Mouse (Mus musculus): ENCODE results near the gene Cbr3. TPM values are rescaled to one million over a fixed set of nuclear protein-coding genes. Genes with fewer than 3 reads are reported as not detected.
"Not testable (repeated sequence)": the region's sequence is repeated elsewhere in the genome, so short reads cannot be mapped to it uniquely, and the experiment has no call there.

The Cbr3 gene
- total RNA-seq (2021) = 10 to 100 TPM; 14.5 to 15.9 TPM

- intact Hi-C loops (cut with DNase I) = loop anchor here (10.0 kb wide), 1 partner anchor 82 kb away; no protein-coding TSS in a partner anchor
- DNase-seq (ENCODE audit: low spot score in 2 of 2) = peak; percentile 73 to 75
Measured at GRCm38 (mm10) chr16:93682689-93683507, at the start of gene Cbr3. Cbr3 (plus strand) TSS chr16:93683215.

DNA sequence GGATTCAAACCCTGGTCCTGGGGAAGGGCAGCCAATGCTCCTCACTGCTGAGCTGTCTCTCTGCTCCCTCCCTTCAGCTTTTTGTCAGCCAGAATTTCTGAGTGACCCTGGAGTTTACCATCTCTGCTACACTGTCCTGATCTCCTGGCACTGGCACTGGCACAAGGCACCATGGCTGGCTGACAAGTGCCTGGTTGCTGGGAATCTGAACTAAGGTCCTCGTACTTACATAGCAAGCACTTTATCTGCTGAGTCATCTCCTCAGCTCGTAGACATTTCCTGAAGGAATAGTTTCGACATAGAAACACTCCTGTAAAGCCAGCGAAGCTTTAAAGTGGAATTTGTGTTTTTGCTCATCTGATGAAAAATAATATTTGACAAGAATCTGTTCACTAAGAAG, 39.0 kb upstream of the Cbr3 start:
- intact Hi-C loops (cut with DNase I) = no loop called here
- no peak for DNase-seq (ENCODE audit: low spot score in 2 of 2)

GRCm38 (mm10) chr16:93648441-93649183, 34.4 kb upstream of the Cbr3 start:
- no peak for DNase-seq (ENCODE audit: low spot score in 2 of 2)
- intact Hi-C loops (cut with DNase I) = no loop called here

DNA sequence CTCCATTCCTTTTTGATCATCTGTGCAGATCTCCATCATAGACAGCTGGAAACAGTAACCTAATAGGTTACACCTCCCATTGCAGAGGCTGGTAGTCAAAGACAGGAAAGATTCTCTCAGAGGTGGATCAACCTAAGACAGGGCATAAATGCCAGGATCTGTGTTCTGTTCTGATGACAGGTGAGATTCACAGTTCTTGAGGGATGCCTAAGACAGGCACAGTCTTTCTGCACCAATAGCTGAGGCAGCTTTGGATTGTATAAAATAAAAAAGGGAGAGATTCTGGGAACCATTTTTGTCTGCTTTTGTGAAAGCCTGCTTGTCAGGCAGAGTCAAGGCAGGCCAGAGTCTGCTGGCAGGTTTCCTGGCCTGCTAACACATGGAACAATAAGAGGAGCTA, 15.0 kb upstream of the Cbr3 start:
- no peak for DNase-seq (ENCODE audit: low spot score in 2 of 2)
- intact Hi-C loops (cut with DNase I) = no loop called here

DNA sequence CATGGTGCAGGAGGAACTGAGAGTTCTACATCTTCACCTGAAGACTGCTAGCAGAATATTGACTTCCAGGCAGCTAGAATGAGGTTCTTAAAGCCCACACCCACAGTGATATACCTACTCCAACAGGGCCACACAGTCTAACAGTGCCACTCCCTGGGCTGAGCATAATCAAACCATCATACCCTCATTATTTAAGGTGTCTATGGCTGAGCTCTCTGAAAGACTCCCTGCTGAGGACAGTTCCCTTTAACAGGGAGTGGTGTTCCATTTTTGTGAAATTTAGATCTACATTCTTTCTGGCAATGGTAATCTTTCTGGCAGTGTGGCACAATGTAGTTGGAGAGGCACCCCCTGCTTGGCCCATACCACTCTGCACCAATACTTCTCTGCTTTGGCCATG, 13.5 kb upstream of the Cbr3 start:
- intact Hi-C loops (cut with DNase I) = no loop called here
- DNase-seq (ENCODE audit: low spot score in 2 of 2) = no peak

- DNase-seq (ENCODE audit: low spot score in 2 of 2); intact Hi-C loops (cut with DNase I): not testable (repeated sequence)
Measured at GRCm38 (mm10) chr16:93670466-93670865, 12.5 kb upstream of the Cbr3 start.

- DNase-seq (ENCODE audit: low spot score in 2 of 2) = no peak
- intact Hi-C loops (cut with DNase I) = no loop called here
Measured at GRCm38 (mm10) chr16:93671064-93671463, 12.0 kb upstream of the Cbr3 start.

GRCm38 (mm10) chr16:93676376-93676775, 6.6 kb upstream of the Cbr3 start:
- no peak for DNase-seq (ENCODE audit: low spot score in 2 of 2)
- intact Hi-C loops (cut with DNase I) = no loop called here

DNA sequence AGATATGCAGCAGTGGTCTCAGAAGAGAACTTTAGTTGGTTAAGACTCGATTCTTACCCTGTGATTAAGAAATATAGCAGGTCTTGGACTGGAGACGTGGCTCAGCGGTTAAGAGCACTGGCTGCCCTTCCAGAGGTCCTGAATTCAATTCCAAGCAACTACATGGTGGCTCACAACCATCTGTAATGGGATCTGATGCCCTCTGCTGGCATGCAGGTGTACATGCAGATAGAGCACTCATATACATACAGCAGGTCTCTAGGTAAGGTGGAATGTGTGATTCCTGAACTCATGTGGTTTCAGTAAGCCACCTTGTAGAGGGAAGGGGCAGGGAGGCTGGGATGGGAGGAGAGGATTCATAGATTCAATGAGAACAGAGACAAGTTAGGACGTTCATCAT, 4.8 kb upstream of the Cbr3 start:
- no peak for DNase-seq (ENCODE audit: low spot score in 2 of 2)
- intact Hi-C loops (cut with DNase I) = no loop called here

DNA sequence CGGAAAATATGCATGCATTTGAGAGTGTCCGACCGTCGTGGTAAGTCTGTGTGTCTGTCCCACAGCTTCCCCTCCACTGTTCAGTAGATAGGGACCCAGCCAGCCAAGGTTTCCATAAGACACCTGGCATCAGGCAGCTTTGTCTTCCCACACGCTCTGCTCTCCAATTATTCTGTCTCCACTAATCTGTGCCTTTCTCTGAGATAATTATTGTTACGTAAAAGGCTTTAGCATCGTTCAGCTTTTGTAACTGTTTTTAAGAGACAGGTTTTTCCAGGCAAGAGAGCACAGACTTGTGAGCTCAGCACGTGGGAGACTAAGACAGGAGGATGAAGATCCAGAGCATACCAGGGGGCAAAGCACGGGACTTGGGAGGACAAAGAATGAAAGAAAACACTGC, 3.9 kb upstream of the Cbr3 start:
- DNase-seq (ENCODE audit: low spot score in 2 of 2) = no peak
- intact Hi-C loops (cut with DNase I) = no loop called here

- intact Hi-C loops (cut with DNase I) = loop anchor here (10.0 kb wide), 1 partner anchor 83 kb away; no protein-coding TSS in a partner anchor
- DNase-seq (ENCODE audit: low spot score in 2 of 2) = no peak
Measured at GRCm38 (mm10) chr16:93682156-93682688, 793 bp upstream of the Cbr3 start.

- peak; percentile 29 to 31 for DNase-seq (ENCODE audit: low spot score in 2 of 2)
- intact Hi-C loops (cut with DNase I) = loop anchor here (10.0 kb wide), 1 partner anchor 81 kb away; no protein-coding TSS in a partner anchor
Measured at GRCm38 (mm10) chr16:93683508-93684236, 657 bp downstream of the Cbr3 start.

GRCm38 (mm10) chr16:93684441-93684840, 1.4 kb downstream of the Cbr3 start:
- DNase-seq (ENCODE audit: low spot score in 2 of 2) = no peak
- intact Hi-C loops (cut with DNase I) = loop anchor here (10.0 kb wide), 1 partner anchor 80 kb away; no protein-coding TSS in a partner anchor

GRCm38 (mm10) chr16:93685783-93686182, 2.8 kb downstream of the Cbr3 start:
- intact Hi-C loops (cut with DNase I) = loop anchor here (10.0 kb wide), 1 partner anchor 79 kb away; no protein-coding TSS in a partner anchor
- DNase-seq (ENCODE audit: low spot score in 2 of 2) = not testable (repeated sequence)

DNA sequence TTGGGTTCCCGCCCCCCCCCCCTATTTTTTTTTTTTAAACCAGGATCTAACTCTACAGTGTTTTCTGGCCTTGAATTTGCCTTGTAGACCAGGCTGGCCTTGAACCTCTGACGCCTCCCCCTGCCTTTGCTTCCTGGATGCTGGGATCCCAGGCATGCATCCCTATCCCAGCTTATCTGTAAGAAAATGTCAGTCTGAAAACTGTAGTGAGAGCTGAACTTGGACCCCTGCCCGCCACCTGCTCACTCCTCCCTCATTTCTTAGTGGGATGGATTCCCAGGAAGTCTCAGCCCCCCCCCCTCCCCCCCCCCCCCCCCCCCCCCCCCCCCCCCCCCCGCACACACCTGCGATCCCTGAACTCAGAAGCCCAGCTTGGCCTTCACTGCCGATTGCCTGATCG, 3.4 kb downstream of the Cbr3 start:
- intact Hi-C loops (cut with DNase I) = loop anchor here (10.0 kb wide), 1 partner anchor 78 kb away; no protein-coding TSS in a partner anchor
- no peak for DNase-seq (ENCODE audit: low spot score in 2 of 2)

DNA sequence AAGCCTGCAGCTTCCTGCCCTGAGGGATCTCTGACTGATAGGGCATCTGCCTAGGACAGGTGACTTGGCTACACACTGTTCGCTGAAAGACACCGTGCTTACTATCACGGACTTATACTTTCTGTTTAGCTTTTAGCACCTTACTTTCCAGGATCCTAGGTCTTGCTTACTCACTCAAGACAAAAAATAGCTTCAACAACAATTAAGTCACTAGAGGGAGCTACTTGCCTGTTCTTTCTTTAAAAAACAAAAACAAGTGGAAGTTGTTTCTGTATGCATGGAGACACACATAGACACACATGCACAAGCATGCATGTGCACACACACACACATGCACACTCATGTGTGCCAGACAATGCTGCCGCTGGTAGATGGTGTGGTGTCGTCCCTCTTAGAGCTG, 3.9 kb downstream of the Cbr3 start:
- no peak for DNase-seq (ENCODE audit: low spot score in 2 of 2)
- intact Hi-C loops (cut with DNase I) = loop anchor here (10.0 kb wide), 1 partner anchor 78 kb away; no protein-coding TSS in a partner anchor

GRCm38 (mm10) chr16:93691206-93691841, 8.3 kb downstream of the Cbr3 start:
- intact Hi-C loops (cut with DNase I) = no loop called here
- no peak for DNase-seq (ENCODE audit: low spot score in 2 of 2)

GRCm38 (mm10) chr16:93692744-93693143, 9.7 kb downstream of the Cbr3 start:
- intact Hi-C loops (cut with DNase I) = no loop called here
- DNase-seq (ENCODE audit: low spot score in 2 of 2) = no peak

DNA sequence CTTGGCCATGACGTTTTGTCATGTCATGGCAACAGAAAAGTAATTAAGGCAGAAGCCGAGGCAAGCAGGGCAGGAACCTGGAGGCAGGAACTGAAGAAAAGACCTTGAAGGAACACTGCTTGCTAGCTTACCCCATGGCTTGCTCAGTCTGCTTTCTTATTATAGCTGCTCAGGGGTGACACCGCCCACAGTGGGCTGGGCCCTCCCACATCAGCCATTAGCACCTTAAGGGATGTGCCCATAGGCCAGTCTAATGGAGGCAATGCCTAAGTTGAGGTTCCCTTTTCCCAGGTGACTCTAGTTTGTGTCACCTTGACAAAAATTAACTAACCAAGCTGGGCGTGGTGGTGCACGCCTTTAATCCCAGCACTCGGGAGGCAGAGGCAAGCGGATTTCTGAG, 24.1 kb downstream of the Cbr3 start:
- intact Hi-C loops (cut with DNase I) = no loop called here
- DNase-seq (ENCODE audit: low spot score in 2 of 2) = no peak
